Mouse (Mus musculus) cerebellum, adult 8-10 months (tissue): Measurements from ENCODE around the gene Gal.
A peak's percentile ranks its signal among the peaks of the same experiment; 100 is the strongest.

Experiments used
- DNase-seq: peaks from one replicate; pipeline ENCODE4 v3.0.0; 2022

The Gal gene

DNA sequence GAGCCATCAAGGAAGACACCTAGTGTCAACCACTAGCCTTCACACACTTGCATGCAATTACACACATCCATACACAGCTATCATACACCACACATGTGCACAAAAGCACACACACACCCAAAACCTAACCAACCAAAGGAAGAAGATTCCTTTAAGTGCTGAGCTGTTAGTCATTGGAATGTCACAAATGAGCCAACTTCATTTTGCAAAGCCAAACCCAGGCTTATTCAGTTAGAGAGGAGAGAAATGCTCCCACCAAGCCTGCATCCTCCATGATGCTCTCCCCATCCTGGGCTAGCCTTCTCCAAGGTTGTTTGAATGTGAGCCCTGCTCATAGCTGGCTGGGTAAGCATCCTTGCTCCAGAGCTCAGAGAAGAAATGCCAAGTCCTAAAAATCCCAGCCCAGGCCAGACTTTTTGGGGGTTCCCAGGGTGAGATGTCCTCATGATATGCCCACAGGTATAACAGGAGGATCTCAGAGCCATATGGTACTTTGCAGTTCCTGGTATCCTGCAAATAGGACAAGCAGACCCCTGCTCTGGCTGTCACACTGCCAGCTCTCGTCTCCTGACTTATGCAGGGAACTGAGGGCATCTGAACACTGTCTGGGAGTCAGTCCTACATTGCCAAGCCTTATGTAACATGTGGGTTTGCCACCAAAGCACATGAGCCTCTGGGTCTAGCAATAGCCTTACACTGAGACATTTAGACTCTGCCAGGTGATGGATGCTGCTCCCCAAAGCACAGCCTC lies 8.6 kb downstream of the Gal start:
- DNase-seq = no peak

DNA sequence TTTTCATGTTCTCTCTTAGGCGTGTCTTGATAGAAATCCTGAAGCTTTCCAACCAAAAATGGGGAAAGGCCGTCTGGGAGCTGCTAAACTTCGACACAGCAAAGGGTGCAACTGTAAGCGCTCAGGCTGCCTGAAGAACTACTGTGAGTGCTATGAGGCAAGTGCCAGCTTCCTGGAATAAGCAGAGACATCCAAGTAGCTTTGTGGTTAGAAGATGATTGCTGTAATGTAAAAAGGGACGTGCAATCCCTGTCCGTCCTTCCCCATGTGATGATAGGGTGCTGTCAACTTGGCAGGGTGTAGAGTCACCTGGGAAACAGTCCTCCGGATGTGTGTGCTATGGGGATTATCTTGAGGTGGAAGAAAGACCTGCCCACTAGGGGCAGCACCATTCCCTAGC lies 10.3 kb downstream of the Gal start:
- no peak for DNase-seq

GRCm38 (mm10) chr19:3402390-3402789 lies 12.0 kb downstream of the Gal start:
- no peak for DNase-seq

GRCm38 (mm10) chr19:3401943-3402342 lies 12.4 kb downstream of the Gal start:
- no peak for DNase-seq

- DNase-seq = no peak
Observed at GRCm38 (mm10) chr19:3401504-3401903, 12.8 kb downstream of the Gal start.

- DNase-seq = no peak
Observed at GRCm38 (mm10) chr19:3400057-3400456, 14.3 kb downstream of the Gal start.

DNA sequence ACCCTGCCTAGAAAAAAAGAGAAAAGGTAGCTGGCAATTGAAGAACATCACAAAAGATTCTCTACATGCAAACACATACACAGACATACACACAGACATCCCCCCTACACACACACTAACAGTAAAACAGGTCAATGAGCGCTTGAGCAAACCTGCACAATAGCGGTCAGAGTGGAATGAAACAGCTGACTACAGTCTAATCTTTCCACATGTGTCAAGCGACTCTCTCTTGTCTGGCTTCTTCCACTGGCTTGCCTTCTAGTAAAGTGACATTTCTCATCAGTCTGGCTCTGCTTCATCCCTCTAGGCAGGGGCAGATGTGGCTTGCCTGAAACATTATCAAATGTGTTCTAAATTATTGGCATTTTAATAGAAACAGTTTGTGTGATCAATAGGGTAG lies 20.1 kb downstream of the Gal start:
- no peak for DNase-seq

- no peak for DNase-seq
Observed at GRCm38 (mm10) chr19:3392384-3392783, 22.0 kb downstream of the Gal start.

GRCm38 (mm10) chr19:3389089-3389488 lies 25.3 kb downstream of the Gal start:
- peak; percentile 34 for DNase-seq

DNA sequence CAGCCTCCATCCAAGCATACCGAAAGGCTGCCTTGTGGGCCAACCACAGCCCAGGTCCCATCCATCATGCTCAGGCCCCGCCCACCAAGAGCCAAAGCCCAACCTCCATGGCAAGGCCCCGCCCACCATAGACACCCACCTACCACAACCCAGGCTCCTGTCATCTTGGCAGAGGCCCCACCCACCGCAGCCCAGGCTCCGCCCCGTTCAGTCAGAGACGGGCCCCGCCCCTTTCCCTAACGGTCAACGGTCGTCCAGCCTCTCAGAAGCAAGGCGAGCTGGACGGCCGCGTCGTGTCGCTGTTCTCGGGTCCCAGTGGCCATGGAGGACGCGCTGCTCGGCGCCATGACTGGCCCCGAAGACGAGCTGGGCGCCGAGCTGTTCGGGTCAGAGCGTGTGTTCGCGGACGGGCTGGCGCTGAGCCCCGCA lies 25.7 kb downstream of the Gal start, which contains the start of gene Tesmin:
Tesmin (plus strand) TSS at position 229 of the 429 bp plus-strand sequence.
- DNase-seq = peak; percentile 25

- no peak for DNase-seq
Observed at GRCm38 (mm10) chr19:3388061-3388460, 26.3 kb downstream of the Gal start.

DNA sequence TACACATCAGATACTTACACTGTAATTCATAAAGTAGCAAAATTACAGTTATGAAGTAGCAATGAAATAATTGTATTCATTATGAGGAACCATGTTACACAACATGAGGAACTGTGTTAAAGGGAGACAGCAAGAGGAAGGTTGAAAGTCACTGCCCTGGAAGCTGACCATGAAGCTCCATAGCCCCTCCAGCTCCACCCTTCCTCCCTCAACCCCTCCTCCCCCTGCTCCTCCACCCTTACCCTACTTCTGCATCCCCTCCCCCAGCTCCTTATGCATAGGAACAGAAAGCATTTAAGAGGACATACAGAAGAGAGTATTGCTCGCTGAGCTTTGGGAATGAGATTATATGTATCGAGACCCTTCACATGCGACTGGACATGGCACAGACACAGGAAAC lies 35.7 kb downstream of the Gal start:
- no peak for DNase-seq

GRCm38 (mm10) chr19:3376966-3377715 lies 37.2 kb downstream of the Gal start:
- no peak for DNase-seq

- no peak for DNase-seq
Observed at GRCm38 (mm10) chr19:3375945-3376495, 38.3 kb downstream of the Gal start.

DNA sequence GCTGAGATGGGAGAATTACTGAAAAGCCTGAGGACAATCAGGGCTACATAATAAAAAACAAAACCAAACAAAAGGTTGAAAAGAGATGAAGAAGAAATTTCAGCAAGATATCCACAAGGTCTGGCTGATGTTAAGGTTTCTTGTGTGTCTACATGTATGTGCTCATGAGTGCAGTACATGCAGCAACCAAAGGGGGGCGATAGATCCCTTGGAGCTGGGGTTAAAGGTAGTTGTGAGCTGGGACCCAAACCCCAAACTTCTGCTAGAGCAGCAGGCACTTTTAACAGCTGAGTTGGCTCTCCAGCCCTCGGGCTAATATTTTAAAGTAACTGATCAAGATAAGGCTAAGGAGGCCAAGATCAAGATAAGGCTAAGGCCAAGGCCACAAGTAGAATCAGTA lies 40.3 kb downstream of the Gal start:
- no peak for DNase-seq

- no peak for DNase-seq
Observed at GRCm38 (mm10) chr19:3373380-3373779, 41.0 kb downstream of the Gal start.

DNA sequence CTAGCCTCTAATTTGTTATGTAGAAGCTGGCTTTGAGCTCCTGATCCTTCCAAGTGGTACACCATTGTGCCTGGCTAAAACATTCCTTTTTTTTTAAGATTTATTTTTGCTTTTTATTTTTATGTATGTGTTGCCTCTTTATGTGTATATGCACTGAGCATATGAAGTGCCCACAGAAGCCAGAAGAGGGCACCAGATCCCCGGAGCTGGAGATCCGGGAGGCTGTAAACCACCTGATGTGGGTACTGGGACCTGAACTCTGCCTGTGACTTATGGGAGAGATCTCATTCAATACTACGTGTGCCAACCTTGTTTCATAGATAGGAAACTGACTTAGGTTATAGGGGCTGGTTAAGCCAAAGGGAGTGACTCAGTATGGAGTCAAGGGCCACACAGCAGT lies 46.1 kb downstream of the Gal start:
- DNase-seq = no peak

GRCm38 (mm10) chr19:3365089-3365488 lies 49.3 kb downstream of the Gal start:
- DNase-seq = no peak

- DNase-seq = no peak
Observed at GRCm38 (mm10) chr19:3363510-3363909, 50.8 kb downstream of the Gal start.
